Mouse (Mus musculus) forebrain, embryonic 15.5 days (tissue): ENCODE data around the gene Nkapl. TPM values are rescaled to one million over a fixed set of nuclear protein-coding genes. Genes with fewer than 3 reads are reported as not detected.
A peak's percentile ranks its signal among the peaks of the same experiment; 100 is the strongest.
"Not testable (repeated sequence)": the region's sequence is repeated elsewhere in the genome, so short reads cannot be mapped to it uniquely, and the experiment has no call there.

Experiments
- ATAC-seq: fragments of 200-750 bp; cut with Nextera tagmentation; replicated peaks from 2 replicates; pipeline ENCODE4 v1.8.0; 2017; ENCODE audit warnings: mild to moderate bottlenecking, moderate TSS enrichment, moderate library complexity
- H3K27ac ChIP-seq: fragments of 300-500 bp; sonication (generic); replicated peaks from 2 replicates; pipeline ENCODE4 v1.5.1; 2015; ENCODE audit warnings: mild to moderate bottlenecking, inconsistent platforms
- H3K27me3 ChIP-seq: fragments of 300-500 bp; sonication (generic); 2 replicates; pipeline ENCODE4 v1.6.1; 2015; ENCODE audit warnings: inconsistent platforms
- H3K36me3 ChIP-seq: fragments of 300-500 bp; sonication (generic); 2 replicates; pipeline ENCODE4 v1.6.1; 2015; ENCODE audit warnings: mild to moderate bottlenecking, inconsistent platforms
- H3K4me1 ChIP-seq: fragments of 300-500 bp; sonication (generic); 2 replicates; pipeline ENCODE4 v1.6.1; 2015; ENCODE audit warnings: inconsistent platforms
- H3K4me2 ChIP-seq: fragments of 300-500 bp; sonication (generic); replicated peaks from 2 replicates; pipeline ENCODE4 v1.6.1; 2015; ENCODE audit warnings: mild to moderate bottlenecking, inconsistent platforms
- H3K4me3 ChIP-seq: fragments of 300-500 bp; sonication (generic); 2 replicates; pipeline ENCODE4 v1.5.1; 2015; ENCODE audit warnings: mild to moderate bottlenecking, inconsistent platforms
- H3K9ac ChIP-seq: fragments of 300-500 bp; sonication (generic); replicated peaks from 2 replicates; pipeline ENCODE4 v1.6.1; 2015; ENCODE audit warnings: mild to moderate bottlenecking, inconsistent platforms
- H3K9me3 ChIP-seq: fragments of 300-500 bp; sonication (generic); 2 replicates; pipeline ENCODE4 v1.6.1; 2016; ENCODE audit warnings: inconsistent platforms
- WGBS: fragments of 180-500 bp; shearing (Covaris S2); methylation state at CpG from one replicate; pipeline ENCODE4 v1.1.7; 2015; ENCODE audit warnings: mixed read lengths; 5-methylcytosine and 5-hydroxymethylcytosine counted together
- polyA plus RNA-seq: library from polyadenylated mRNA; unstranded; fragments of >200 nt; fragmentation: Nextera tagmentation; extraction: Ambion mirVana; gene quantifications from 2 replicates; pipeline ENCODE4 v1.2.1, GENCODE M21; 2015

Gene Nkapl
- polyA plus RNA-seq, 1 experiment from 2014 or later: 3.4 TPM

GRCm38 (mm10) chr13:21462516-21462915 is 5.8 kb downstream of the Nkapl start:
- not testable (repeated sequence) for H3K9ac ChIP-seq, H3K4me3 ChIP-seq, H3K36me3 ChIP-seq, H3K27ac ChIP-seq, H3K4me1 ChIP-seq, ATAC-seq, H3K4me2 ChIP-seq, H3K9me3 ChIP-seq, H3K27me3 ChIP-seq
- 47% methylated on average over 9 of the region's 9 CpGs for WGBS

GRCm38 (mm10) chr13:21456347-21456746 is 12.0 kb downstream of the Nkapl start:
- Histone ChIP-seq H3K9ac (no peak overlapping the region), H3K27ac (no peak overlapping the region), H3K4me1 (peaks cover 16% of the 10 kb centered on the region), H3K4me2 (no peak overlapping the region), H3K27me3 (no peaks in the 10 kb centered on the region; the same call in 1 of the 2 replicates), H3K9me3 (no peaks in the 10 kb centered on the region), H3K36me3 (no peaks in the 10 kb centered on the region), H3K4me3 (no peak overlapping the region)
- ATAC-seq: no peak
- whole genome bisulfite sequencing: 10% methylated on average over 4 of the region's 4 CpGs

GRCm38 (mm10) chr13:21454133-21454532 is 14.2 kb downstream of the Nkapl start:
- Histone ChIP-seq H3K4me2 (no peak overlapping the region), H3K9me3 (no peaks in the 10 kb centered on the region)
- 95% methylated on average over 3 of the region's 3 CpGs for WGBS

GRCm38 (mm10) chr13:21453449-21453848 is 14.9 kb downstream of the Nkapl start, which contains the start of gene Zscan26:
Gene Zscan26, minus strand, starts transcription at chr13:21453730.
- ATAC-seq: peak; percentile 96
- WGBS: under 1% methylated on average over 23 of the region's 23 CpGs
- Histone ChIP-seq H3K9me3 (no peaks in the 10 kb centered on the region), H3K27ac (peak within 1 kb of the TSS; percentile 66), H3K4me1 (peaks cover 18% of the 10 kb centered on the region), H3K36me3 (0 out of 2 replicates have a peak, but pooled peaks cover 6% of the 10 kb centered on the region), H3K4me3 (peak within 1 kb of the TSS; percentile 61), H3K27me3 (no peaks in the 10 kb centered on the region; the same call in 1 of the 2 replicates), H3K4me2 (peak within 1 kb of the TSS; percentile 57), H3K9ac (peak within 1 kb of the TSS; percentile 62)

More at GRCm38 (mm10) chr13:21454133-21454532, 14.2 kb downstream of the Nkapl start:
- Histone ChIP-seq H3K27me3 (no peaks in the 10 kb centered on the region; the same call in 1 of the 2 replicates), H3K4me1 (peaks cover 18% of the 10 kb centered on the region), H3K4me3 (peak overlapping the region; percentile 61; the same call in 1 of the 2 replicates), H3K36me3 (no peaks in the 10 kb centered on the region), H3K27ac (no peak overlapping the region), H3K9ac (no peak overlapping the region)
- no peak for ATAC-seq

- Histone ChIP-seq H3K9me3 (no peaks in the 10 kb centered on the region), H3K27me3 (no peaks in the 10 kb centered on the region; the same call in 1 of the 2 replicates), H3K27ac (peak overlapping the region; percentile 66), H3K36me3 (0 out of 2 replicates have a peak, but pooled peaks cover 7% of the 10 kb centered on the region), H3K4me2 (peak overlapping the region; percentile 57), H3K4me3 (peak overlapping the region; percentile 61), H3K9ac (peak overlapping the region; percentile 62), H3K4me1 (peaks cover 18% of the 10 kb centered on the region)
- under 1% methylated on average over 13 of the region's 13 CpGs for WGBS
- ATAC-seq: peak; percentile 9
Observed at GRCm38 (mm10) chr13:21453042-21453441, 15.3 kb downstream of the Nkapl start.

GRCm38 (mm10) chr13:21447856-21448614 is 20.3 kb downstream of the Nkapl start:
- Histone ChIP-seq H3K4me2 (no peak overlapping the region), H3K9me3 (no peaks in the 10 kb centered on the region), H3K27ac (no peak overlapping the region), H3K4me1 (peaks cover 16% of the 10 kb centered on the region), H3K27me3 (no peaks in the 10 kb centered on the region), H3K4me3 (no peak overlapping the region), H3K9ac (no peak overlapping the region), H3K36me3 (peaks cover 53% of the 10 kb centered on the region)
- no peak for ATAC-seq
- WGBS: 75% methylated on average over 16 of the region's 16 CpGs

GRCm38 (mm10) chr13:21446796-21447195 is 21.5 kb downstream of the Nkapl start:
- peaks cover 58% of the 10 kb centered on the region for H3K36me3 ChIP-seq
- H3K27me3 ChIP-seq: no peaks in the 10 kb centered on the region
- no peak overlapping the region for H3K27ac ChIP-seq
- no peak overlapping the region for H3K4me2 ChIP-seq
- no peaks in the 10 kb centered on the region for H3K9me3 ChIP-seq
- ATAC-seq: no peak
- no peak overlapping the region for H3K4me3 ChIP-seq
- H3K9ac ChIP-seq: no peak overlapping the region
- peaks cover 4% of the 10 kb centered on the region; the same call in 1 of the 2 replicates for H3K4me1 ChIP-seq
- WGBS: 93% methylated on average over 9 of the region's 9 CpGs

- Histone ChIP-seq H3K27me3 (no peaks in the 10 kb centered on the region), H3K27ac (peak overlapping the region; percentile 36; the same call in 1 of the 2 replicates), H3K4me1 (peaks cover 12% of the 10 kb centered on the region; the same call in 1 of the 2 replicates), H3K9me3 (no peaks in the 10 kb centered on the region), H3K9ac (peak overlapping the region; percentile 64), H3K4me2 (peak overlapping the region; percentile 61), H3K4me3 (peak overlapping the region; percentile 61), H3K36me3 (peaks cover 36% of the 10 kb centered on the region)
- WGBS: 14% methylated on average over 10 of the region's 10 CpGs
- peak; percentile 44 for ATAC-seq
Observed at GRCm38 (mm10) chr13:21441207-21441572, 27.1 kb downstream of the Nkapl start.

GRCm38 (mm10) chr13:21440503-21441206 is 27.7 kb downstream of the Nkapl start, which contains the start of gene Pgbd1:
Gene Pgbd1, minus strand, starts transcription at chr13:21441058.
- Histone ChIP-seq H3K36me3 (peaks cover 32% of the 10 kb centered on the region), H3K27me3 (no peaks in the 10 kb centered on the region), H3K27ac (peak within 1 kb of the TSS; percentile 36; the same call in 1 of the 2 replicates), H3K4me3 (peak within 1 kb of the TSS; percentile 61), H3K9ac (peak within 1 kb of the TSS; percentile 64), H3K9me3 (no peaks in the 10 kb centered on the region), H3K4me2 (peak within 1 kb of the TSS; percentile 61), H3K4me1 (peaks cover 12% of the 10 kb centered on the region; the same call in 1 of the 2 replicates)
- under 1% methylated on average over 32 of the region's 32 CpGs for WGBS
- peak; percentile 94 for ATAC-seq

GRCm38 (mm10) chr13:21435476-21435875 is 32.8 kb downstream of the Nkapl start:
- no peaks in the 10 kb centered on the region for H3K9me3 ChIP-seq
- H3K9ac ChIP-seq: no peak overlapping the region
- H3K27me3 ChIP-seq: no peaks in the 10 kb centered on the region
- H3K36me3 ChIP-seq: no peaks in the 10 kb centered on the region
- WGBS: 89% methylated on average over 4 of the region's 4 CpGs
- H3K27ac ChIP-seq: no peak overlapping the region
- no peak overlapping the region for H3K4me2 ChIP-seq
- ATAC-seq: no peak
- peaks cover 8% of the 10 kb centered on the region; the same call in 1 of the 2 replicates for H3K4me1 ChIP-seq
- H3K4me3 ChIP-seq: no peak overlapping the region

GRCm38 (mm10) chr13:21427631-21428030 is 40.7 kb downstream of the Nkapl start:
- Histone ChIP-seq H3K27me3 (no peaks in the 10 kb centered on the region), H3K36me3 (no peaks in the 10 kb centered on the region), H3K27ac (no peak overlapping the region), H3K4me3 (no peak overlapping the region), H3K9me3 (no peaks in the 10 kb centered on the region), H3K9ac (no peak overlapping the region), H3K4me2 (no peak overlapping the region), H3K4me1 (no peaks in the 10 kb centered on the region)
- whole genome bisulfite sequencing: 93% methylated on average over 1 of the region's 1 CpGs
- ATAC-seq: no peak

- WGBS: 68% methylated on average over 5 of the region's 5 CpGs
- H3K9ac ChIP-seq: no peak overlapping the region
- ATAC-seq: no peak
Observed at GRCm38 (mm10) chr13:21423301-21423700, 45.0 kb downstream of the Nkapl start.

More at GRCm38 (mm10) chr13:21423301-21423700, 45.0 kb downstream of the Nkapl start:
- Histone ChIP-seq H3K4me3 (no peak overlapping the region), H3K27me3 (no peaks in the 10 kb centered on the region), H3K36me3 (no peaks in the 10 kb centered on the region), H3K4me2 (no peak overlapping the region), H3K9me3 (no peaks in the 10 kb centered on the region), H3K4me1 (no peaks in the 10 kb centered on the region), H3K27ac (no peak overlapping the region)
